Mouse (Mus musculus): Measurements from ENCODE around the gene Cpa1.

Cpa1 gene

GRCm38 (mm10) chr6:30620591-30620990 is 18.4 kb upstream of the Cpa1 start:
- DNase-seq (ENCODE audit: inconsistent age in 2 of 2, low spot score in 1 of 2) = no peak

- DNase-seq (ENCODE audit: inconsistent age in 2 of 2, low spot score in 1 of 2) = no peak
Measured at GRCm38 (mm10) chr6:30620994-30621393, 18.0 kb upstream of the Cpa1 start.

DNA sequence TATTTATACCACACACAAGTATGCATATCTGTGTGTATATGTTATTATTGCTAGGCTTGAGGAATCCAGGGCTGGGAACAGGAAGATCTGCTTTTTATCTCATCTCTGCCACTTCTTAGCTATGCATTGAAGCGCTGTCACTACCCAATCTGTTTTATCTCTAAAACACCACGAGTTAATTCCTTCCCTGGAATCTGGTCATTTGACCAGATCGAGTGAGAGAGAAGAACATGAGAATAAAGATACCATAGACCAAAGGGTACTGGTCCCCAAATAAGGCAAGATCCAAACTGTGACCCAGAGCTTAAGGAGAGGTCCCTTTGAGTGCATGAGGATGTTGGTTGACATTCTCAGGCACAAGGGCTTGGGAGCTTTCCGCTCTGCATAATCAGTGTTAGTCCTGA is 17.0 kb upstream of the Cpa1 start:
- DNase-seq (ENCODE audit: inconsistent age in 2 of 2, low spot score in 1 of 2) = no peak

DNA sequence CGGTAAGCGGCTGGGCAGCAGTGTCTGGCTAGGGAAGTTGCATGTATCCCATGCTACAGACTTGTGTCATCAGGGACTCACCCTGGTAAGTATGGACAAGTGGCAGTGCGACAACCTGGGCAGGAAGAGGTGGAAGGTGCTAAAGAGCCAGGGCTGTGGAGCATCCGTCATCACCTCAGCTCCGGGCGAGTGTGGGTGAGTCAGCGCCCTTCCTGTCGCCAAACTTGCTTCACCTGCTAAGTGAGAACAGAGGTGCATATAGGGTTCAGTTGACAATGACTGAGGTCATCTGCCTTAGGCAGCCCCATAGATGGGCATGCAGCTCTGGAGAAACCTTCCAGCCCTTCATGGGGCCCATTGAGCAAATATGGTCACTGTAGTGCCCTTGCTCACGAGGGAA is 14.3 kb upstream of the Cpa1 start:
- no peak for DNase-seq (ENCODE audit: inconsistent age in 2 of 2, low spot score in 1 of 2)

DNA sequence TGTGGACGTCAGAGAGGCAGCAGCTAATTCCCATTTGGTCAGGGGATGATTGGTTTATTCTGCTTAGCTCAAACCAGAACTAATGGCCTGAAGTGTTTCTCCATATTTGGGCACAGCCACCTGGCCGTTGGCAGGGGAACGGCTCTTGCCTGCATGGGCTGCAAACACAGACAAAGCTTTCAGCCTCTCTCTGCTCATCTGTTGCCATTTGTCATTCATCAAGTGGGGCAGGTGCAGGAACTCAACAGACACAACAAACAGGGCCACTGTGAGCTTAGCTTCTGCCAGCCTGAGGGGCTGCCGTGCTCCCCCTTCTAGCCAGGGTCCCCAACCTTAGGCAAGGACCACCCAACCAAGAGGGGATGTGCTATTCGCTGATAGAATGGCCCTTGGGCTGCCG is 10.9 kb upstream of the Cpa1 start:
- peak; percentile 35 to 49 for DNase-seq (ENCODE audit: inconsistent age in 2 of 2, low spot score in 1 of 2)

GRCm38 (mm10) chr6:30629989-30630388 is 9.0 kb upstream of the Cpa1 start:
- no peak for DNase-seq (ENCODE audit: inconsistent age in 2 of 2, low spot score in 1 of 2)

- no peak for DNase-seq (ENCODE audit: inconsistent age in 2 of 2, low spot score in 1 of 2)
Measured at GRCm38 (mm10) chr6:30635361-30635862, 3.6 kb upstream of the Cpa1 start.

DNA sequence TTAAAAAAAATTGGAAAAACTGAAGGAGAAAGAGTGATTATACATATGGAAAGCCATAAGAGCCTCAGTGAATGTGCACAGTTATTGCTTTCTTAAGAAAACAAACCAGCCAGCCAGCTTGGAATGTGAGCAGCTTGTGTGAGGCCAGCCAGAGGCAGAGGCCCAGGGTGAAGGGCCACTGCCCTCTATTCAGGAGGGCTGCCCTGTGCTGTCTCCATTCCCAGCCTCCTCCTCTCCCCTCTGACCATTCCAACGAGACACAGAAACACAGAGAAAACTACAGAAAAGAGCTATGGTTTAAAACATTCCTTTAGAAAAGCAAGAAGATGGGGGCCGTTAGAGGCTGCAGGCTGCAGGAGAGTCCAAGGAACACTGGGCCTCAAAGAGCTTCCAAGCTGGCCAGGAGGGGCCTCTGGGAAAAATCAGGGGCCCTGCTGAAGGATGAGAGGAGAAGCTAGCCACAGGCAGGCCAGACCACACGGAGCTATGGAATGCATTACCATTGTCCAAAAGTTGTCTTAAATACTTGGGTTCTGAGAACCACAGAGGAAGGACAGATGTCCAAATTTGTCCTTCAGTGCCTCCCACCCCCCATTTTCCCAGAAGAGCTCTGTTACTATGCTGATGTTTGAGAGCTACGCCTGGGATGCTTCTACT is 2.7 kb upstream of the Cpa1 start:
- no peak for DNase-seq (ENCODE audit: inconsistent age in 2 of 2, low spot score in 1 of 2)

GRCm38 (mm10) chr6:30643694-30644460 is 4.9 kb downstream of the Cpa1 start:
- DNase-seq (ENCODE audit: inconsistent age in 2 of 2, low spot score in 1 of 2) = no peak

DNA sequence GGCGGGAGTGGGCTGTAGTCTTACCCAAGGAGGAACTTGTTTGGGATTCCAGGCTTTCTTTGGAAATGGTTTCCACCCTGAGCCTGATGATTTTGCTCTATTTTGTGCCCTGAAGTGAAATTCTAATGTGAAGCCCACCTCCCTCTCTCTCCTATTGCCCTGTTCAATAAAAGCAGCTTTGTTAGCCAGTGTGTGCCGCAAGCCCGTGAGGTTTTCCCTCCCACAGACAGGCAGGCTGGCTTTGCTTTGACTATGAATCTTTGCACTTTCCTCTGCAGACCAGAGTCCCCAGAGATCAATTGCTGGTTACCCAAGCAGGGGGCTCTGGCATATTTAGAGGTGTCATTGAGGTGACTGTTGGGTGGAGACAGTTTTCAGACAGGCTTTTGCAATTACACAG is 5.4 kb downstream of the Cpa1 start:
- no peak for DNase-seq (ENCODE audit: inconsistent age in 2 of 2, low spot score in 1 of 2)

GRCm38 (mm10) chr6:30645379-30645778 is 6.4 kb downstream of the Cpa1 start:
- DNase-seq (ENCODE audit: inconsistent age in 2 of 2, low spot score in 1 of 2) = no peak

- DNase-seq (ENCODE audit: inconsistent age in 2 of 2, low spot score in 1 of 2) = peak; percentile 37 to 78
Measured at GRCm38 (mm10) chr6:30649651-30650296, 10.8 kb downstream of the Cpa1 start.

- DNase-seq (ENCODE audit: inconsistent age in 2 of 2, low spot score in 1 of 2) = no peak
Measured at GRCm38 (mm10) chr6:30652425-30653188, 13.6 kb downstream of the Cpa1 start.

DNA sequence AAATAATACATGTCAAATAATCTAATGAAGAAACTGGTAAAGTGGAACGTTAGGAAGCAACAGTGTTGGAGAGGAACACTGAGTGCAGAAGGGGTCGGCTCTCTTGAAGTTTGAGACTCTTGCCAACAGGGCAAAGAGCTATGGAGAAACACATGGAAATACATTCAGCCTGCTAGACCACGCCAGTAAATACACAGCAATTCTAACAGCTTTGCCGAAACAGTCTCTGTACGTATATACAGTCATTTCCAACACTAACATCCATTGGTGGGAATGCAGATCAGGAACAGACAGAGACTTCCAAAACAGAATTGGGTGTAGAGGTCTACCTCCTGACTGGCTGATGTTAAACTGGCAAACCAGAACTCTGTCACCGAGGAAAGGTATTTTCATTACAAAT is 14.5 kb downstream of the Cpa1 start:
- DNase-seq (ENCODE audit: inconsistent age in 2 of 2, low spot score in 1 of 2) = no peak

- no peak for DNase-seq (ENCODE audit: inconsistent age in 2 of 2, low spot score in 1 of 2)
Measured at GRCm38 (mm10) chr6:30654402-30654859, 15.4 kb downstream of the Cpa1 start.

DNA sequence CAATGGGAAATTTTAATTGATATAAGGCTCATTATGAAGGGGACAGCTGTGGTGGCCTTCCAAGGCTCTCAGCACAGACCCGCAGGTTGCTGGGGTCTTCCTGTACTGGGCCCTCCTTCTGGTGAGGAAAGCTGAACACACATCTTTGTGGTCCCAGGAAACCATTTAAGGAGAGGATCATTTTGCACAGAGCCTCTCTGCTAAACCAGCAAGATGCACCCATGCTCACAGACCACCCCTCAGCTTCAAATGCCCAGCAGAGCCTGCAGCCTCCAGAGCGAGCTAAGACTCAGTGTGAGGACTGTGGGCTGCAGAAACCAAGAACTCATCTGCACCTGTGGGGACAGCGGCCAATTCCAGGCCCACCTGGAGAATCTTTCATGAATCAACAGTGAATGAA is 15.9 kb downstream of the Cpa1 start:
- DNase-seq (ENCODE audit: inconsistent age in 2 of 2, low spot score in 1 of 2) = no peak

- no peak for DNase-seq (ENCODE audit: inconsistent age in 2 of 2, low spot score in 1 of 2)
Measured at GRCm38 (mm10) chr6:30657279-30657678, 18.3 kb downstream of the Cpa1 start.

- DNase-seq (ENCODE audit: inconsistent age in 2 of 2, low spot score in 1 of 2) = no peak
Measured at GRCm38 (mm10) chr6:30658619-30659018, 19.6 kb downstream of the Cpa1 start.

- DNase-seq (ENCODE audit: inconsistent age in 2 of 2, low spot score in 1 of 2) = no peak
Measured at GRCm38 (mm10) chr6:30664776-30665175, 25.8 kb downstream of the Cpa1 start.

- DNase-seq (ENCODE audit: inconsistent age in 2 of 2, low spot score in 1 of 2) = no peak
Measured at GRCm38 (mm10) chr6:30665296-30665695, 26.3 kb downstream of the Cpa1 start.

DNA sequence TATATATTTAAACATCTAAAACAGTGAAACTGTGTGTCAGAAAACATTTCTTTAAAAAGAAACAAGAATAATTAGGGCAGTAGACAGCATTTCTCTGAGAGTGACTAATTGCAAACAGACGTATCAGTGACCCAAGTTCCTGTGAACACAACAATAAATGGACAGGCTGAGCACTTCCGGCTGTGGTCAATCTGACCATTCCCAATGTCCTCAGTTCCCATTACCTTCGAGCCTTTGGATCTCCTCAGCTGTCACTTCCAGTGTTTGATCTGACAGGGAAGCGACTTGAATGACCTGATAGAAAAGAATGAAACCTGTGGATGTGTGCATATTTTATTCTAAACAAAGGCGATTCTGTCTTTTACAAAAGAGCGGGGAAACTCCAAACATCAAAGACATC is 27.0 kb downstream of the Cpa1 start:
- DNase-seq (ENCODE audit: inconsistent age in 2 of 2, low spot score in 1 of 2) = no peak

Measured in adrenal gland, adult (tissue).